Mouse (Mus musculus): Measurements from ENCODE around the gene Zfp426.

Zfp426 gene

DNA sequence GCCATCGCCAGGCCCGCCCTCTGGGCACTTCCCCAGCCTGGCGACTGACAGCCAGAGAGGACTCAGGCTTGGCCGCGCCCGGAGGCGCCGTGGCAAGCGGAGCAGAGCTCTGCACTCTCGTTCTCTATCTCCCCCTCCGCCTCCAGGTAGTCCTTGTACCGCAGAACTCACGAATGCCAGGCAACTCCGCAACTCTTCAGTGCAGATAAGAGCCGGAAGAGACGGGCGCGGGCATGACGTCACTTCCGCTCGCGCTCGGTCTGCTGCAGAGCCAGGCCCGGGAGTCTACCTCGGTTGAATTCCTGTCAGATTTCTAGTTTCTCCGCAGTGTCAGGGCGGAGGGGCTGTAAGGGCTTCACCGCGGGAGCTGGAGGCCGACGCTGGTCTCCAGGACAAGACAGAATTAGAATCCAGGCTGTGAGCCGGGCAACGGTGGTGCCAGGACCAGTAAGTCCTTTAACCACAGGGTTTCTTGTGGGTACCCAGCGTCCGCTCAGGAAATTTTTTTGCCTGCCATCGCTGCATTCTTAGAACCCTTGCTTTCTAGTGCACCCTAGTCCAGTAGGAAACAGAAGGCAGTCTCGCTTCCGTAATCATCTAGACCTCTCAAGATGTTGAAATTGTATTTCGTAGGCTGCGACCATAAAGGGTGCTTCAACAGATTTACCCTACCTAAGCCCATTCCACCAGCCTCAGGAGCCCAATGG is at the start of gene Zfp426:
Gene Zfp426 (minus strand): TSS at position 220 of the 707 bp plus-strand sequence.
- DNase-seq (ENCODE audit: low spot score), result peak; percentile 82

- no peak for DNase-seq (ENCODE audit: low spot score)
Observed at GRCm38 (mm10) chr9:20536598-20536997, 44.1 kb upstream of the Zfp426 start.

DNA sequence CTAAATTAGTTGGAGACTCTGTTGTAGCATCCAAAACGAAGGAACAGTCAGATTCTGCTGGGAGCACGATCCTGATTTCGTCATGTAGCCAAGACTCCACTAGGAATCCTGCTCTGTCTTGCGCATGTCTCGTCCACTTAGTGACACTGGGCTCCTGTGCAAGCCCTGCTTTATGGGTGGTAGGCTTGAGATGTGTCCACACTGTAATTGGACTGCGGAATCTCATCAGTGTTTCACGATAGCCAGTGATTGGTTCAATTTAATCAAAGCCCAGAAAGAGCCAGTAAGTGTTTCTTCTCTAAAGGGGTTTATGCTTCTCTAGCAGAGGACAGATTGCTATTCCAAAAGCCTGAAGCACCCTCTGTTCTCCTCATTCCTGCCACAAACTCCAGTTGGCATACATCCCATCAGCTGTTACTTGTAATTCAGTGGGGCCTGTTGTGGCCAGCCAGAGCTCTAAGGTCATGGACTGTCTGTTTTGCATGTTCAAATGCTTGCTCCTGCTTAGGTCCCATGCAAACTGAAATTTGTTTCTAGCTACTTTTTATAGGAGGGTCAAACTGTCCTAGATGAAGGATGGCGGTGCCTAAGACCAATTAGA is 41.9 kb upstream of the Zfp426 start:
- no peak for DNase-seq (ENCODE audit: low spot score)

- DNase-seq (ENCODE audit: low spot score), result peak; percentile 89
Observed at GRCm38 (mm10) chr9:20521306-20521957, 28.9 kb upstream of the Zfp426 start, which contains the start of gene Zfp266. Zfp266 (minus strand) TSS chr9:20521417.

DNA sequence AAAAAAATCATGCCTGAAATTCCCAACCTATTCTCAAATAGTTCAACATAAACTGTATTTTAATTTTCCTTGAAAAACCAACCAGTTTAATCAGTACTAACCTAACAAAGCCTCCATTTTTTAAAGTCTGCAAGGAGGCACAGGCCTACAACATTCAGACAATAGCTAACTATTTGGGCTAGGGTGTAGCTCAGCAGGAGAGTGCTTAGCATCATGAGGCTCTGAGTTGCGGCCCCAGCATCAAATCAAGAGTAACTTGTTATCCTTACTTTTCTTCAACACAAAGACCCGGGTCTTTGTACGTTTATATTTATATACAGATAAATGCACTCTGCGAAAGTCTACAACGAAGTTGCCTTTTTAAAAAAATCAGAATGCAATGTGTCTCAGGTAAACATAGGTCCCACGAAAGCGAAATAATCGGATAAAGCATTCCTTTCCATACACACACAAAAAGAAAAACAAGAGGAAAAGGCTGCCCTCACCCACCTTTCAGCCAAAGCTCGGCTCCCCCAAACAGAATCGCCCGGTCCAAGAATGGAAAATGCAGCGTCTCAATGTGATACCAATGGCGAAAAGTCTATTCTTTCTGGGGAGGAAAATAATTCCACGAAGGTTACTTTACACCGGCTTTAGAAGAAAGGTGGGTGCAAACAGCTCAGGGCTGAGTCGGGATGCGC is 28.1 kb upstream of the Zfp426 start:
- no peak for DNase-seq (ENCODE audit: low spot score)

GRCm38 (mm10) chr9:20519949-20520348 is 27.4 kb upstream of the Zfp426 start:
- no peak for DNase-seq (ENCODE audit: low spot score)

DNA sequence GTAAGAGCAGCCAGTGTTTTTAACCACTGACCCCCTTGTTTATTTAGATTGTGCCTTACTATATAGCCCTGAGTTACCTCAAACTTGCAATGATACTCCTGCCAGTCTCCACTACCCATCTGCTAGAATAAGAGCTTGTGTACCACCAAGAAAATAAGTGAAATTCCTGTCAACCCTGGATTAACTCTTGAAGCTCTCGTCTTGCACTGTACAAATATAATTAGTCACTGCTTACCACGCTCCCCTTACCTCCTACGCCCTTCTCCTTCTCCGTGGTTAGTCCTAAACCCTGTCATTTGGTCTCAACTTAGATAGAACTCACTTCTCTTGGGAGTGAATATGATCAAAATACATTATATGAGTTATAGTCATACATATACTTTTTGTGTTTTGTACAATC is 26.2 kb upstream of the Zfp426 start:
- DNase-seq (ENCODE audit: low spot score), result no peak

DNA sequence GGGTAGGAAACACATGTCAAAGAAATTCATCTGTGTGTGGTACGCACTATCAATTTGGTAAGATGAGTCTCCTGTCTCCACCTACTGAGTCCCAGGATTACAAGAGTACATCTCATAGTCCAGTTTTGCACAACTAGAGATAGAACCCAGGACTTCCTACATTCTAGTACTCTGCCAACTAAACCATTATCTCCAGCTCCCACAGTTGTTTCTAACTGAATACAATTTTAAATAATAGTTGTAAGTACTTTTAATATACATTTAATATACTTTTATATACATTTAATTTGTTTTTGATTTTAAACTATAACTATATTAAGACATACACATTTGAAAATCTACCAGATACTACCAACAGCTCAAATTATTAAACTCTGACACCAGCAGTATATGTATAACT is 25.2 kb upstream of the Zfp426 start:
- DNase-seq (ENCODE audit: low spot score), result no peak

DNA sequence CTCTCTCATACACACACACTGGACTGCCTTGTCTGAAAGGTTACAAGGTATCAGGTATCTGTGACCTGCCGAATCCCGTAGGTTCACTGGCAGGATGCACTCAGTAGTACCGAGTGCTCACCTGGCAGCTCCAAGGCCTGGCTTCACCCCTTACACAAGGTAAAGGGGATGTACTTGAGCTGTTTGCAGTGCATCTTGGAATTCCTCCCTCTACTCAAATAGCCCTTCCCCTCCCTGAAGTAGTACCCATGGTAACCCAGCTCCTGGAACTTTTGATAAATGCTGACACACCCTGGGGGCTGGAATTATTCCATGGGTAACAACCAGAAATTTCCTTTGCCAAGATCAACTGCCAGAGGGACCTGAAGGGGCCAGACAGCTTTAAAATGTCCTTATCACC is 21.5 kb upstream of the Zfp426 start:
- no peak for DNase-seq (ENCODE audit: low spot score)

- DNase-seq (ENCODE audit: low spot score), result no peak
Observed at GRCm38 (mm10) chr9:20512714-20513113, 20.2 kb upstream of the Zfp426 start.

- DNase-seq (ENCODE audit: low spot score), result no peak
Observed at GRCm38 (mm10) chr9:20511645-20512044, 19.1 kb upstream of the Zfp426 start.

DNA sequence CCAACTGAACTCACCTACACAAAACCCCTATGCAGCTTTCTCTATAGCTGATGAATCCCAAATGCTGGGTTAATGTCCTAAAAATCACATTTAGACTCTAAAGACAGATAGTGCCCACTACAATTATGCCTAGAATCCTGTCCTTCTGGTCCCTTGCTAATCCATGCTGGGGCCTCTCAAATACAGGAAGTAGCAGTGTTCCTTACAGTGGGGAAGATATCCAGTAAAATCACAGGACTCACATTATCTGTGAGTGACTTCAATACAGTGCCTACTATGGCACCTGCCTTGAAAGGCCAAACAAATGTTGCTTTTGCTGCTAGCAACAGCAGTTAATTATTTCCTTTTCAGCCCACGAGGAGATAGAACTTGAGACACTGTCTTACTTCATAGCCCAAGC is 17.8 kb upstream of the Zfp426 start:
- DNase-seq (ENCODE audit: low spot score), result no peak

DNA sequence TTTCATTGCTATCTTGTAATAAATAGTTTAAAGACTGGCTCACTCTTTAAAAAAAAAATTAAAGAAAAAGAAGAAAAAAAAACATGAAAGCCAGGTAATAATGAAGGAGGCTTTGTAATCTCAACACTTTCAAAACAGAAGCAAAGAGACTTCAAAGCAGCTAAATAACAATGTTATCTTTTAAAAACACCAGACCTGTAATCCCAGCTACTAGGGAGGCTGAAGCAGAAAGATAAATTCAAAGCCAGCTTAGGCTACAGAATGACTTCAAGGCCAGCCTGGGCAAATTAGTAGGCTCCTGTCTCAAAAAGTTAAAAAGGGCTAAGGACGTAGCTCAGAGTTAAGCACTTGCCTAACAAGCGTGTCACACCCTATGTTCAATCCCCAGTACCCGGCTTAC is 17.1 kb upstream of the Zfp426 start:
- DNase-seq (ENCODE audit: low spot score), result no peak

DNA sequence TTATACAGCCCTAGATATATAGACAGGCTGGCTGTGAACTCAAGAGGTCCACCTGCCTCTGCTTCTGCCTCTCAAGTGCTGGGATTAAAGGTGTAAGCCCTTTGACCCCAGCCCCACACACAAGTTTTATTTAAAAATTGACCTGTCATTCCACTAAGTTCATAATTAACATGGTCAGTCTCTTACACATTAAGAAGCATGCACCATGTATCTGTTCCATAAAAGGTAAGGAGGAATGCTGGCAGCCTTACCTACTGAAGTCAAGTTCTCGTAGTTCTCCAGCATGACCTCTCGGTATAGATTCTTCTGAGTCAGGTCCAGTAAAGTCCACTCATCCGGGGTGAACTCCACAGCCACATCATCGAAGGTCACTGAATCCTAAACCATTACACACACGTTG is 12.3 kb upstream of the Zfp426 start:
- DNase-seq (ENCODE audit: low spot score), result no peak

- no peak for DNase-seq (ENCODE audit: low spot score)
Observed at GRCm38 (mm10) chr9:20493281-20493680, 735 bp upstream of the Zfp426 start.

DNA sequence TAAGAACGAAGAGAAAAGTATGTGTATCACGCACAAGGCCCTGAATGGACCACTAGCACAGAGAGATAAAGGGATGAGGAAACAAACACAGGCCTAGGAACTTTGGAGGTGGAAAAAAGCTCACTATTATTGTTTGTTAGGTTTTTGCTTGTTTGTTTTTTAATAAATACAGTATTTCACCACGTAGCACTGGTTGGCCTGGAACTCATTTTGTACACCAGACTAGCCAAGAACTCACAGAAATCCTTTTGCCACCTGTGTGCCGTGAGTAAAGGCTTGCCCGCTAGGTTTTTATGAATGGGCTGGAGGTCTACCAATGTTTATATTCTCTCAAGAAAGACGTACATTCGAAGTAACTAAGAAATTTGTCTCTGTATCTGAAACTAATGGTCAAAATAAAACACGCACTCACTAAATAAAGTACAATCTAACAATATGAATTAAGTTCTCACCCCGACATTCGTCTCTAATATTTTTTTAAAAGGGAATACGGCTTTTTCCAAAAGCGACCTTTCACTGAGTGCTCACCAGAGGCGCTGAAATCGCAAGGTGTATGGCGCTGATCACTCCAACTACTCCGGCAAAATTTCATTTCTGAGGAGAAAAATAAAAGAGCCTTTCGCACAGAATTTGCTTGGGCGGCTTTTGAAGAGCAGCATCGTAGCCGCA is 554 bp downstream of the Zfp426 start:
- DNase-seq (ENCODE audit: low spot score), result no peak

DNA sequence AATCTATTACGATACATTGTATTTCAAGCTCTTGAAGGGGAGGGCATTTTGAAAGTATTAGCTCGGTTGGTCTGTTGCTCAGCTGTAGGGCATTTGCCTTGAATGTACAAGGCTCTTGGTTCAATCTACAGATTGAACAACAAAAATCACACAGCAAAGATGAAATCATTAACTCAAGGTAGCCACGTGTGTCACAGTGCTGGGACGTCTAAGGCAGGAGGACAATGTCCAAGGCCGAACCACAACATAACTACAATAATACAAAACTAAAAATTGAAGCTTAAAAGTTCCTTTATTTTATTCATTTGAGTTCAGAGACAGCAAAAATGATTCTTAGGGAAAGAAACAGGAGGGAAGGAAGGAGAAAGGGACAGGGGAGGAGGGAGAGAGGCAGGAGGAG is 3.0 kb downstream of the Zfp426 start:
- no peak for DNase-seq (ENCODE audit: low spot score)

DNA sequence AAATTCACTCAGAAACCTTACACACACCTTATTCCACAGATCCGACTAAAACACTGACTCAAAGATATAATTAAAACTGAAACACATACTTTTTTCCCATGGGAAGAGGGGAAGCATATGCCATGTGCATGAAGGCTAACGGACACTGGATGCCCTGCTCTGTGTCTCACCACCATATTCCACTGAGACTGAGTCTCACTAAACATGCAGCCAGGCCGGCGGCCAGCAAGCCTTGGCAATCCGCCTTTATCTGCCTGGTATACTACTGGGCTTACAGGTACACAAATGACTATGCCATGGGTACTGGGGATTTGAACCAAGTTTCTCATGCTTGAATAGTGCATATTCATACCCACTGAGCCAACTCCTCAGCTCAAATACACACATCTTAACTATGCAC is 13.2 kb downstream of the Zfp426 start:
- no peak for DNase-seq (ENCODE audit: low spot score)

DNA sequence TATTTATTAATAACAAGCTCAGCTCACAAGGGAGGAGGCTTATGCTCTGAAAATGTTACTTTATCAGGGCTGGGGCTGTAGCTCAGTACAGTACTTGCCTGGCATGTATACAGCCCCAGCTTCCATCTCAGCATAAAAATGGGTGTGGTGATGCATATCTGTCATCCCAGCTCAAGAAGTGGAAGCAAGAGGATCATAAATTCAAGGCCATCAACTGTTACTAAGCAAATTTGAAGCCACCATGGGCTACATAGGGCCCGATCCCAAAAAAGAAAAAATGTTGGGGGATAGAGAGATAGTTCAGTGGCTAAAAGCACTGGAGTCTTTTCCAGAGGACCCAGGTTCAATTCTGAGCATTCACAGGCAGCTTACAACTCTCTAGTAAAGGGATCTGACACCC is 15.9 kb downstream of the Zfp426 start:
- DNase-seq (ENCODE audit: low spot score), result no peak

DNA sequence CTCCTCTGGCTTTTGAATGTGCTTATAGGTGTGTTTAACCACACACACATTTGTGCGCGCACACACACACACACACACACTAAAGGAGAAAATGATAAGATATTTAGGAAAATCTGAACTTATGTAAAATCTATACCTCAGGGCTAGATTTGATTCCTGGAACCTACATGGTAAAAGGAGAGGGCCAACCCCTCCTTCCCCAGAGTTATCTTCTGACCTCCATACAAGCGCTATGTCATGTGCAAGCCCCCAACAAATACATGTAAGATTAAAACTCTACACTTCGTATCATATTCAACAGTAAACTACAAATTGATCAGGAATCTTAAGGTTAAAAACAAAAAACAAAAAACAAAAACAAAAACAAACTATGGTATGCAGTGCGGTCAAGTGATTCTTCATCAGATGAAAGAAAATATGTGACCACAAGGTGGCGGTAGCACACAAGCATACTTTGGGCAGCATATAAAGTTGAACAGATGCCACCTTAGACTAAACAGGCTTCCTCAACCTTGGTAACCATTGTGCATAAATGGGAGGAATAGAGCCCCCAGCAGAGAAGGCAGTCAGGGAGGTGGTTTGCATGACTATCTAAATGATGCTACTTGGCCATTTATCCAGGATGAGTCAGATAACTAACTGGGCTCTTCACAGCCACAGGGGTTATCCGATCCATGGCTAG is 25.6 kb downstream of the Zfp426 start:
- DNase-seq (ENCODE audit: low spot score), result no peak
